Mouse (Mus musculus): ENCODE measurements around the gene Mapk12. TPM values are rescaled to one million over a fixed set of nuclear protein-coding genes. Genes with fewer than 3 reads are reported as not detected.
A peak's percentile ranks its signal among the peaks of the same experiment; 100 is the strongest.

The Mapk12 gene
- polyA plus RNA-seq, 1 experiment from 2014 or later, result 25.4 TPM

GRCm38 (mm10) chr15:89097450-89097849 lies 43.1 kb downstream of the Mapk12 start:
- no peak for DNase-seq (ENCODE audit: low spot score)
- no peaks in the 10 kb centered on the region for H3K4me1 ChIP-seq
- no peak overlapping the region for H3K27ac ChIP-seq
- no peaks in the 10 kb centered on the region for H3K27me3 ChIP-seq (ENCODE audit: insufficient read depth, poor library complexity, severe bottlenecking)
- peaks cover 100% of the 10 kb centered on the region for H3K36me3 ChIP-seq
- WGBS, result 90% methylated on average over 5 of the region's 5 CpGs
- H3K9me3 ChIP-seq, result no peaks in the 10 kb centered on the region
- H3K4me3 ChIP-seq, result no peak overlapping the region

GRCm38 (mm10) chr15:89092181-89092580 lies 48.3 kb downstream of the Mapk12 start:
- 80% methylated on average over 5 of the region's 5 CpGs for WGBS
- peaks cover 21% of the 10 kb centered on the region for H3K4me1 ChIP-seq
- no peaks in the 10 kb centered on the region for H3K9me3 ChIP-seq
- no peaks in the 10 kb centered on the region for H3K27me3 ChIP-seq (ENCODE audit: insufficient read depth, poor library complexity, severe bottlenecking)
- H3K4me3 ChIP-seq, result no peak overlapping the region
- no peak for DNase-seq (ENCODE audit: low spot score)
- H3K36me3 ChIP-seq, result peaks cover 54% of the 10 kb centered on the region
- no peak overlapping the region for H3K27ac ChIP-seq

- H3K4me3 ChIP-seq, result no peak overlapping the region
- no peaks in the 10 kb centered on the region for H3K27me3 ChIP-seq (ENCODE audit: insufficient read depth, poor library complexity, severe bottlenecking)
Measured at GRCm38 (mm10) chr15:89090662-89091061, 49.8 kb downstream of the Mapk12 start.

GRCm38 (mm10) chr15:89089248-89090051 lies 51.1 kb downstream of the Mapk12 start:
- peaks cover 21% of the 10 kb centered on the region for H3K4me1 ChIP-seq
- H3K27me3 ChIP-seq (ENCODE audit: insufficient read depth, poor library complexity, severe bottlenecking), result no peaks in the 10 kb centered on the region
- WGBS, result 3% methylated on average over 68 of the region's 68 CpGs
- H3K4me3 ChIP-seq, result peak overlapping the region; percentile 96
- H3K36me3 ChIP-seq, result peaks cover 54% of the 10 kb centered on the region
- no peak for DNase-seq (ENCODE audit: low spot score)
- peak overlapping the region; percentile 90 for H3K27ac ChIP-seq
- no peaks in the 10 kb centered on the region for H3K9me3 ChIP-seq

More at GRCm38 (mm10) chr15:89090662-89091061, 49.8 kb downstream of the Mapk12 start:
- Histone ChIP-seq H3K27ac (no peak overlapping the region), H3K36me3 (peaks cover 54% of the 10 kb centered on the region), H3K9me3 (no peaks in the 10 kb centered on the region), H3K4me1 (peaks cover 21% of the 10 kb centered on the region)
- 89% methylated on average over 4 of the region's 4 CpGs for WGBS
- DNase-seq (ENCODE audit: low spot score), result no peak

- H3K36me3 ChIP-seq, result peaks cover 53% of the 10 kb centered on the region
- H3K27ac ChIP-seq, result peak within 1 kb of the TSS; percentile 90
- H3K4me3 ChIP-seq, result peak within 1 kb of the TSS; percentile 96
- peak; percentile 95 for DNase-seq (ENCODE audit: low spot score)
- no peaks in the 10 kb centered on the region for H3K9me3 ChIP-seq
- no peaks in the 10 kb centered on the region for H3K27me3 ChIP-seq (ENCODE audit: insufficient read depth, poor library complexity, severe bottlenecking)
- H3K4me1 ChIP-seq, result peaks cover 21% of the 10 kb centered on the region
- 2% methylated on average over 38 of the region's 38 CpGs for WGBS
Measured at GRCm38 (mm10) chr15:89088607-89089247, 51.8 kb downstream of the Mapk12 start, which contains the start of gene Selenoo. TSS of gene Selenoo (plus strand) at chr15:89089084.

GRCm38 (mm10) chr15:89084826-89085225 lies 55.7 kb downstream of the Mapk12 start:
- Histone ChIP-seq H3K36me3 (peaks cover 73% of the 10 kb centered on the region), H3K4me3 (no peak overlapping the region), H3K27me3 (ENCODE audit: insufficient read depth, poor library complexity, severe bottlenecking) (no peaks in the 10 kb centered on the region), H3K4me1 (peaks cover 18% of the 10 kb centered on the region), H3K27ac (no peak overlapping the region), H3K9me3 (no peaks in the 10 kb centered on the region)
- 90% methylated on average over 2 of the region's 2 CpGs for WGBS
- no peak for DNase-seq (ENCODE audit: low spot score)

GRCm38 (mm10) chr15:89083906-89084305 lies 56.6 kb downstream of the Mapk12 start:
- no peak overlapping the region for H3K4me3 ChIP-seq
- no peak for DNase-seq (ENCODE audit: low spot score)
- no peaks in the 10 kb centered on the region for H3K9me3 ChIP-seq
- WGBS, result 96% methylated on average over 1 of the region's 1 CpGs
- H3K27me3 ChIP-seq (ENCODE audit: insufficient read depth, poor library complexity, severe bottlenecking), result no peaks in the 10 kb centered on the region
- peaks cover 82% of the 10 kb centered on the region for H3K36me3 ChIP-seq
- no peak overlapping the region for H3K27ac ChIP-seq
- H3K4me1 ChIP-seq, result peaks cover 14% of the 10 kb centered on the region

Small RNAs within 50 kb of the gene (microRNA-seq; reads per million reads assigned to microRNA genes)
- gene Mir6958 (5.1 reads per million, percentile 15 among the genes with 10 or more reads in this experiment), gene Mir7118 (not detected)

Other genes starting within 250 kb of the Mapk12 start
- gene Ttll8, start 186.3 kb downstream of the Mapk12 start, polyA plus RNA-seq (2016; fragmentation: Nextera tagmentation; extraction: Ambion mirVana), result not detected in 2 replicates
- gene Mlc1, start 161.7 kb downstream of the Mapk12 start, polyA plus RNA-seq (2016; fragmentation: Nextera tagmentation; extraction: Ambion mirVana), result not detected in 2 replicates
- gene Mov10l1, start 157.8 kb downstream of the Mapk12 start, polyA plus RNA-seq (2016; fragmentation: Nextera tagmentation; extraction: Ambion mirVana), result 45.0 and 85.0 TPM in 2 replicates
- 1.8 and 1.9 TPM in 2 replicates for gene Panx2, start 81.0 kb downstream of the Mapk12 start, polyA plus RNA-seq (2016; fragmentation: Nextera tagmentation; extraction: Ambion mirVana)
- gene Trabd, start 65.6 kb downstream of the Mapk12 start, polyA plus RNA-seq (2016; fragmentation: Nextera tagmentation; extraction: Ambion mirVana), result 63.0 and 67.6 TPM in 2 replicates
- gene Selenoo, start 51.6 kb downstream of the Mapk12 start, polyA plus RNA-seq (2016; fragmentation: Nextera tagmentation; extraction: Ambion mirVana), result 9.5 and 11.8 TPM in 2 replicates
- 15.4 and 17.1 TPM in 2 replicates for gene Tubgcp6, start 17.6 kb downstream of the Mapk12 start, polyA plus RNA-seq (2016; fragmentation: Nextera tagmentation; extraction: Ambion mirVana)
- 18.5 and 19.0 TPM in 2 replicates for gene Hdac10, start 12.0 kb downstream of the Mapk12 start, polyA plus RNA-seq (2016; fragmentation: Nextera tagmentation; extraction: Ambion mirVana)
- gene Mapk11, start 8.9 kb upstream of the Mapk12 start, polyA plus RNA-seq (2016; fragmentation: Nextera tagmentation; extraction: Ambion mirVana), result 4.2 and 4.8 TPM in 2 replicates
- 106 and 117 TPM in 2 replicates for gene Plxnb2, start 40.1 kb upstream of the Mapk12 start, polyA plus RNA-seq (2016; fragmentation: Nextera tagmentation; extraction: Ambion mirVana)
- gene Dennd6b, start 55.8 kb upstream of the Mapk12 start, polyA plus RNA-seq (2016; fragmentation: Nextera tagmentation; extraction: Ambion mirVana), result 23.1 and 23.5 TPM in 2 replicates
- 12.4 and 23.5 TPM in 2 replicates for gene Ppp6r2, start 70.8 kb upstream of the Mapk12 start, polyA plus RNA-seq (2016; fragmentation: Nextera tagmentation; extraction: Ambion mirVana)
- gene Sbf1, start 174.6 kb upstream of the Mapk12 start, polyA plus RNA-seq (2016; fragmentation: Nextera tagmentation; extraction: Ambion mirVana), result 53.3 and 57.2 TPM in 2 replicates
- 0.39 and 0.65 TPM in 2 replicates for gene Adm2, start 182.0 kb upstream of the Mapk12 start, polyA plus RNA-seq (2016; fragmentation: Nextera tagmentation; extraction: Ambion mirVana)
- not detected in 2 replicates for gene Miox, start 193.7 kb upstream of the Mapk12 start, polyA plus RNA-seq (2016; fragmentation: Nextera tagmentation; extraction: Ambion mirVana)
- 51.5 and 55.2 TPM in 2 replicates for gene Lmf2, start 215.0 kb upstream of the Mapk12 start, polyA plus RNA-seq (2016; fragmentation: Nextera tagmentation; extraction: Ambion mirVana)
- gene Ncaph2, start 215.0 kb upstream of the Mapk12 start, polyA plus RNA-seq (2016; fragmentation: Nextera tagmentation; extraction: Ambion mirVana), result 137 and 150 TPM in 2 replicates
- 8.1 TPM in 2 replicates for gene Sco2, start 233.1 kb upstream of the Mapk12 start, polyA plus RNA-seq (2016; fragmentation: Nextera tagmentation; extraction: Ambion mirVana)
- 1.3 and 1.4 TPM in 2 replicates for gene Tymp, start 236.3 kb upstream of the Mapk12 start, polyA plus RNA-seq (2016; fragmentation: Nextera tagmentation; extraction: Ambion mirVana)
- 0.31 and 0.38 TPM in 2 replicates for gene Odf3b, start 238.6 kb upstream of the Mapk12 start, polyA plus RNA-seq (2016; fragmentation: Nextera tagmentation; extraction: Ambion mirVana)
- gene Klhdc7b, start 244.2 kb upstream of the Mapk12 start, polyA plus RNA-seq (2016; fragmentation: Nextera tagmentation; extraction: Ambion mirVana), result 0.06 TPM in 1 of 2 replicates, not detected in the other

All from heart, embryonic 10.5 days (tissue).